Mouse (Mus musculus): ENCODE data around the gene Gpatch3. TPM values are rescaled to one million over a fixed set of nuclear protein-coding genes. Genes with fewer than 3 reads are reported as not detected.

Gene Gpatch3
- polyA plus RNA-seq, 1 experiment from 2014 or later: 8.0 TPM

GRCm38 (mm10) chr4:133607284-133607683 lies 32.7 kb downstream of the Gpatch3 start:
- H3K27ac ChIP-seq (ENCODE audit: low read depth): no peak overlapping the region
- H3K9ac ChIP-seq: no peak overlapping the region
- peaks cover 4% of the 10 kb centered on the region; the same call in 1 of the 2 replicates for H3K9me3 ChIP-seq (ENCODE audit: low read depth, low read length)
- no peak overlapping the region for H3K4me2 ChIP-seq
- H3K4me3 ChIP-seq (ENCODE audit: low read depth, low read length): no peak overlapping the region
- no peaks in the 10 kb centered on the region for H3K4me1 ChIP-seq (ENCODE audit: insufficient read depth)
- H3K36me3 ChIP-seq (ENCODE audit: insufficient read depth): peaks cover 53% of the 10 kb centered on the region
- TF ChIP-seq CTCF (IDR thresholded peaks at IDR 0.05; ENCODE audit: low read depth): no peak
- peaks cover 5% of the 10 kb centered on the region for H3K27me3 ChIP-seq (ENCODE audit: insufficient read depth, low read length)
- no peak for ATAC-seq (ENCODE audit: insufficient read depth)
- 69% methylated on average over 10 of the region's 10 CpGs for WGBS
- no peak for DNase-seq

DNA sequence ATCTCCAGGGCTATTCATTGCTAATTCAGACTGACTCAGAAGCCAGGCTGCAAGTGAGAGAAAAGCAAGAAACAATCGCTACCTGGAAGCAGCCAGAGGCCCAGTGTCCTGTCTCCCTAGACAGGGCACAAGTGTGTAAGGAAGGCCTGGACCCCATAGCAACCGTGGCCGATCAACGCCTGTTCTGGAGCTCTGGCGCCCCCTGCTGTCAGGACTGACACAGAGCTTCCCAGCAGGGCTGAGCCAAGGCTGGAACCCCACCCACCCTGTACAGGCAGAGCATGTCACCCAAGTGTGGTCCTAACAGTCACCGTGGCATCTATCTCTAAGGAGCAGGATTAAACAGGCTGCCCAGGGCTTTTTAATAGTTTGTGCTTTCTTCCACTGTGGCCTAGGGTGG lies 35.2 kb downstream of the Gpatch3 start:
- ATAC-seq (ENCODE audit: insufficient read depth) (peak; percentile 73; the same call in 1 of the 2 replicates), DNase-seq (peak; percentile 88)
- Histone ChIP-seq H3K9me3 (ENCODE audit: low read depth, low read length) (peaks cover 6% of the 10 kb centered on the region; the same call in 1 of the 2 replicates), H3K4me3 (ENCODE audit: low read depth, low read length) (no peak overlapping the region), H3K9ac (no peak overlapping the region), H3K4me1 (ENCODE audit: insufficient read depth) (no peaks in the 10 kb centered on the region), H3K4me2 (no peak overlapping the region), H3K36me3 (ENCODE audit: insufficient read depth) (peaks cover 59% of the 10 kb centered on the region), H3K27me3 (ENCODE audit: insufficient read depth, low read length) (no peaks in the 10 kb centered on the region), H3K27ac (ENCODE audit: low read depth) (no peak overlapping the region)
- 18% methylated on average over 6 of the region's 6 CpGs for WGBS
- peak; percentile 94 for TF ChIP-seq CTCF (IDR thresholded peaks at IDR 0.05; ENCODE audit: low read depth)

DNA sequence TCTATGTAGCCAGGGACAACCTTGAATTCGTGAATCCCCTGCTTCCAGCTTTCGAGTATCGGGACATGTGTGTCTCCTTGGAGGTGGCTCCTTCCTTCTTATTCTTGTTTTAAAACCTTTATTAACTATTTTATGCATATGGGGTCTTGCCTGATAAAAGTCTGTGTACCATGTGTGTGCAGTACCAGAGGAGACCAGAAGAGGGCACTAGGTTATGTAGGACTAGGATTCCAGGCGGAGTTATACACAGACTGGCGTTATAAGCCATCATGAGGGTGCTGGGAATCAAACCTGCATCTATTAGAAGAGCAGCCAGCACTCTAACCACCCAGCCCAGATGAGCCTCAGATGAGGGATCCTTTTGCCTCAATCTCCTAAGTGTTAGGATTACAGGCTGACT lies 37.3 kb downstream of the Gpatch3 start:
- Histone ChIP-seq H3K4me2 (no peak overlapping the region), H3K4me1 (ENCODE audit: insufficient read depth) (no peaks in the 10 kb centered on the region), H3K27me3 (ENCODE audit: insufficient read depth, low read length) (no peaks in the 10 kb centered on the region), H3K36me3 (ENCODE audit: insufficient read depth) (peaks cover 53% of the 10 kb centered on the region), H3K9me3 (ENCODE audit: low read depth, low read length) (peaks cover 6% of the 10 kb centered on the region; the same call in 1 of the 2 replicates), H3K4me3 (ENCODE audit: low read depth, low read length) (no peak overlapping the region), H3K9ac (no peak overlapping the region), H3K27ac (ENCODE audit: low read depth) (no peak overlapping the region)
- no peak for DNase-seq
- 98% methylated on average over 5 of the region's 5 CpGs for WGBS
- ATAC-seq (ENCODE audit: insufficient read depth): no peak
- TF ChIP-seq CTCF (IDR thresholded peaks at IDR 0.05; ENCODE audit: low read depth): peak; percentile 50

DNA sequence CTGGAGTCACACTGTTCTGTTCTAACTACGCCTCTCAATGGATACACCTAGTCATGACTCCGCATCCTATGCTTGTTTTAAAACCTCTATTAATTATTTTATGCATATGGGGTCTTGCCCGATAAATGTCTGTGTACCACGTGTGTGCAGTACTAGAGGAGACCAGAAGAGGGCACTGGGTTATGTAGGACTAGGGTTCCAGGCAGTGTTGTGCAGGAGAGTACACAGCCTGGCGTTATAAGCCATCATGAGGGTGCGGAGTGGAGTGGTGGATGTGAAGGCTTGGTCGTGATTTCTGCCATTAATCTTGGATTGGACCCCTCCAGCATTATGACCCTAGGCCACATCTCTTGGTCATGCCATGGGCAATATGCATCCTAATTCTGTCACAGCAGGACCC lies 37.9 kb downstream of the Gpatch3 start:
- TF ChIP-seq CTCF (IDR thresholded peaks at IDR 0.05; ENCODE audit: low read depth): peak; percentile 16
- H3K36me3 ChIP-seq (ENCODE audit: insufficient read depth): peaks cover 51% of the 10 kb centered on the region
- ATAC-seq (ENCODE audit: insufficient read depth): no peak
- no peak overlapping the region for H3K4me3 ChIP-seq (ENCODE audit: low read depth, low read length)
- no peak for DNase-seq
- 94% methylated on average over 7 of the region's 7 CpGs for WGBS
- H3K4me2 ChIP-seq: no peak overlapping the region
- no peaks in the 10 kb centered on the region for H3K4me1 ChIP-seq (ENCODE audit: insufficient read depth)
- no peak overlapping the region for H3K27ac ChIP-seq (ENCODE audit: low read depth)
- H3K9ac ChIP-seq: no peak overlapping the region
- H3K27me3 ChIP-seq (ENCODE audit: insufficient read depth, low read length): no peaks in the 10 kb centered on the region
- peaks cover 6% of the 10 kb centered on the region; the same call in 1 of the 2 replicates for H3K9me3 ChIP-seq (ENCODE audit: low read depth, low read length)

- no peak overlapping the region for H3K4me2 ChIP-seq
- TF ChIP-seq CTCF (IDR thresholded peaks at IDR 0.05; ENCODE audit: low read depth): no peak
- H3K4me1 ChIP-seq (ENCODE audit: insufficient read depth): no peaks in the 10 kb centered on the region
- peaks cover 6% of the 10 kb centered on the region; the same call in 1 of the 2 replicates for H3K9me3 ChIP-seq (ENCODE audit: low read depth, low read length)
- H3K9ac ChIP-seq: no peak overlapping the region
- no peak overlapping the region for H3K4me3 ChIP-seq (ENCODE audit: low read depth, low read length)
- no peak for ATAC-seq (ENCODE audit: insufficient read depth)
- peaks cover 50% of the 10 kb centered on the region for H3K36me3 ChIP-seq (ENCODE audit: insufficient read depth)
- no peak overlapping the region for H3K27ac ChIP-seq (ENCODE audit: low read depth)
- DNase-seq: no peak
- H3K27me3 ChIP-seq (ENCODE audit: insufficient read depth, low read length): no peaks in the 10 kb centered on the region
- WGBS: 91% methylated on average over 8 of the region's 8 CpGs
Observed at GRCm38 (mm10) chr4:133613026-133613425, 38.5 kb downstream of the Gpatch3 start.

DNA sequence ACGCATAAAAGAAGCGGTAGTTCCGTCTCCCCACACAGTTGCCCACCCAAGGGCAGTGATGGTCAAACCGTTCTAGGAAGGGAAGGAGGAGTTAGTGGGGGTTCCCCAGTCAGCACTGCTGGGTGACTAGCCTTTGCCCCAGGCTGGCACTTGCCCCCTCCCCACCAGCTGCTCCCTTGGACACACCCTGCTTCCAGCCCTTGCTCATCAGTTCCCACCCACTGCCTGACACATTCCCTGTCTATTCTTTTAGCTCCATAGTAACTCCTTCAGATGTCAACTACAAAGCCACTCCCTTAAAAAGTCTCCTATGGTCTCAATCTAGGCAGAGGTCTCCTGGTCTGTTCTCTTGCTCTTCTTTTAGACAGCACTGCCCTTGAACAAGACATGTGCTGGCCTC lies 39.3 kb downstream of the Gpatch3 start:
- DNase-seq: no peak
- Histone ChIP-seq H3K9ac (no peak overlapping the region), H3K27me3 (ENCODE audit: insufficient read depth, low read length) (no peaks in the 10 kb centered on the region), H3K27ac (ENCODE audit: low read depth) (no peak overlapping the region), H3K4me3 (ENCODE audit: low read depth, low read length) (no peak overlapping the region), H3K9me3 (ENCODE audit: low read depth, low read length) (peaks cover 6% of the 10 kb centered on the region; the same call in 1 of the 2 replicates), H3K4me2 (no peak overlapping the region), H3K36me3 (ENCODE audit: insufficient read depth) (peaks cover 42% of the 10 kb centered on the region), H3K4me1 (ENCODE audit: insufficient read depth) (no peaks in the 10 kb centered on the region)
- 78% methylated on average over 4 of the region's 4 CpGs for WGBS
- ATAC-seq (ENCODE audit: insufficient read depth): no peak
- no peak for TF ChIP-seq CTCF (IDR thresholded peaks at IDR 0.05; ENCODE audit: low read depth)

DNA sequence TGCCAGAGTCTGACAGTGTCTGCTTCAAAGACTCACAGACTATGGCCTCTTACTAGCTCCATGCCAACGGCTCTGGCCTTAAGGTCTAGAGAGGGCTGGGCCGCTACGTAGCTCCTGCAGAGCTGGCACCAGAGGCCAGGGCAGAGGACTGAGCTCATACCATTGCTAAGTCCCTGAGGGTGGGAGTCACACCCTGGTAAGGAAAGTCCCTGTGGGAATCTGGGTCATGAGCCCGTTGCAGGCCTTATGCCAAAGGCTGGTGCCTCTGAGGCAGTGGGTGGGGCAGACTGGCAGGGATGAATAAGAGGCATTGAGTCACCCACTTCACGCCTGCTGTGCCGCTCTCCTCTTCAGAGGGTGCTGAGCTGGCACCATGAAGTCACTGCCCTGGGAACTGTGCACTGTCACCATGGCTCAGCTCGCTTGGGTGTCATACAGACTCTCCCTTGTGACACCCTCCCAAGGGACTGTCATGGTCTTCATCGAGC lies 39.8 kb downstream of the Gpatch3 start:
- H3K27ac ChIP-seq (ENCODE audit: low read depth): no peak overlapping the region
- WGBS: 83% methylated on average over 8 of the region's 8 CpGs
- H3K4me1 ChIP-seq (ENCODE audit: insufficient read depth): no peaks in the 10 kb centered on the region
- H3K9ac ChIP-seq: no peak overlapping the region
- H3K36me3 ChIP-seq (ENCODE audit: insufficient read depth): peaks cover 41% of the 10 kb centered on the region
- H3K27me3 ChIP-seq (ENCODE audit: insufficient read depth, low read length): no peaks in the 10 kb centered on the region
- TF ChIP-seq CTCF (IDR thresholded peaks at IDR 0.05; ENCODE audit: low read depth): no peak
- ATAC-seq (ENCODE audit: insufficient read depth) (no peak), DNase-seq (no peak)
- peaks cover 6% of the 10 kb centered on the region; the same call in 1 of the 2 replicates for H3K9me3 ChIP-seq (ENCODE audit: low read depth, low read length)
- H3K4me2 ChIP-seq: no peak overlapping the region
- no peak overlapping the region for H3K4me3 ChIP-seq (ENCODE audit: low read depth, low read length)
